Comparison of ENCODE assay signal across 15 mouse cellular contexts in the genomic region with DNA sequence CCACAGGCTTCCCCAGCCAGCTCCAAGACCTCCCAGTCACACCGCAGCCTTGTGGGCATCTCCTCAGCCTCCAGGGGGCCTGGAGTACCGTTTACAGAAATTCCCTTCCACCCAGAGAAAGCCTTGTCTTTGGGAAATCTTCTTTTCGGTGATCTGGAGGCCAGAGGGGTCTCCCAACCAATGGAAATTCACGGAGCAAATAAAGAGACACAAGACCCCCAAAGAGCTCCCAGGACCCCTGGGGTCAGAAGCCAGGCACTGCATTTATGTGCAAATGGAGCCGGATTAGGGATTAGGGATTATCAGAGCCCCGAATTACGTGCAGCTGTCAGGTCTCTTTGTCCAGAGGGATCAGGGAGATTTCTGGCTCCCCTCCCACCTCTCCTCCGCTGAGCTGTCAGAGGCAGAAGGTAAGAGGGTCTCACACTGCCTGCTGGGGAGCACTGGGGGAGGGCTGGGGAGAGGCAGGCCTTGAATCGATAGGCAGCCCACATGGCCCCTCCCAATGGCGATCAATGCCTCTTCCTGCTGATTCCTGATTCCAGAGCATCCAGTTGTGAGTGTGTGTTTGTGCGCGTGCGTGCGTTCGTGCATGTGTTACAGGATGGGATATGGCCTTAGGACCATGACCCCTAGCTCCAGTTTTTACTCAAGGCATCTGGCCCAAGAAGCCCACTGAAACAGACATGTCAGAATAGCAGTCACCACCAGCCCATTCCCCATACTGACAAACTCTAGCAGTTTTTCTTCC.
DNase-seq lines count a peak whose midpoint lies in the region; ATAC-seq and TF ChIP-seq lines count a peak whose summit lies in the region.
"Had no signal": no experiment of that assay in that cellular context is flagged by ENCODE, and none has a peak within 500 bp of the region (broad histone marks: within the 10 kb centered on the region; RNA-seq: fewer than 3 reads in every experiment).

No protein-coding gene starts in this region.

- H3K27me3 ChIP-seq in hindbrain, embryonic 11.5 days (ENCODE audit: control insufficient read depth, insufficient read depth, low read length) = peaks cover 19% of the 10 kb centered on the region
- H3K27me3 ChIP-seq in hindbrain, embryonic 14.5 days (ENCODE audit: control insufficient read depth, insufficient read depth, low read length) = peaks cover 65% of the 10 kb centered on the region
- H3K27me3 ChIP-seq in embryonic facial prominence, embryonic 13.5 days = peaks cover 63% of the 10 kb centered on the region

- H3K27ac ChIP-seq in hindbrain, embryonic 11.5 days (ENCODE audit: low read depth, low read length) = no peak overlapping the region
- H3K27ac ChIP-seq in hindbrain, embryonic 14.5 days = no peak overlapping the region
- H3K27ac ChIP-seq in embryonic facial prominence, embryonic 13.5 days = no peak overlapping the region
- H3K27ac ChIP-seq: heart, embryonic 13.5 days; hindbrain, embryonic 15.5 days had no signal

- peak; percentile 43 for DNase-seq in hindbrain, embryonic 11.5 days (ENCODE audit: low spot score)
- no peak for DNase-seq in hindbrain, embryonic 14.5 days (ENCODE audit: low spot score)
- DNase-seq in brain, embryonic 14.5 days (ENCODE audit: low read depth) = peak; percentile 75
- DNase-seq in retina, embryonic 14.5 days (ENCODE audit: low spot score) = peak; percentile 60
- no peak for DNase-seq in left cerebral cortex, postnatal 14 days (ENCODE audit: low spot score in 2 of 2)
- no peak for DNase-seq in adrenal gland, adult 8-10 months
- DNase-seq: cerebellum, adult 11 months; gastrocnemius, postnatal 10 days; liver; lung, adult 2 months; thymus, postnatal 4 days had no signal

- 0 out of 2 replicates have a peak, but pooled peaks have one; percentile 60 for ATAC-seq in hindbrain, embryonic 11.5 days (ENCODE audit: low FRiP score)
- no peak for ATAC-seq in hindbrain, embryonic 14.5 days (ENCODE audit: low FRiP score)
- no peak for ATAC-seq in embryonic facial prominence, embryonic 13.5 days (ENCODE audit: insufficient number of reproducible peaks, insufficient read depth, low FRiP score, low TSS enrichment, low read depth)
- ATAC-seq: activated CD4-positive, CD25-positive, alpha-beta regulatory T cell, adult 4 months had no signal

- TF ChIP-seq POLR2A in brain, embryonic 14.5 days (IDR thresholded peaks at IDR 0.05; ENCODE audit: borderline replicate concordance, extremely low read depth, insufficient read depth, insufficient read length, poor library complexity, severe bottlenecking) = no peak

- no peaks in the 10 kb centered on the region for H3K36me3 ChIP-seq in hindbrain, embryonic 11.5 days (ENCODE audit: control insufficient read depth, insufficient read depth, low read length)
- H3K36me3 ChIP-seq in hindbrain, embryonic 14.5 days (replicated peaks; ENCODE audit: control insufficient read depth, insufficient read depth) = no peaks in the 10 kb centered on the region
- H3K36me3 ChIP-seq in embryonic facial prominence, embryonic 13.5 days = no peaks in the 10 kb centered on the region
- H3K36me3 ChIP-seq: heart, embryonic 13.5 days; hindbrain, embryonic 15.5 days had no signal

- H3K4me1 ChIP-seq in hindbrain, embryonic 11.5 days (replicated peaks; ENCODE audit: control insufficient read depth, insufficient read depth, low read length) = peaks cover 9% of the 10 kb centered on the region; the same call in 1 of the 2 replicates
- peaks cover 15% of the 10 kb centered on the region for H3K4me1 ChIP-seq in hindbrain, embryonic 14.5 days (replicated peaks; ENCODE audit: control insufficient read depth, insufficient read depth, low read length)
- peaks cover 12% of the 10 kb centered on the region for H3K4me1 ChIP-seq in embryonic facial prominence, embryonic 13.5 days

- peak; percentile 20; the same call in 1 of the 2 replicates for TF ChIP-seq CTCF in brain, embryonic 14.5 days (IDR thresholded peaks at IDR 0.05; ENCODE audit: borderline replicate concordance, extremely low read depth, insufficient read depth, insufficient read length)

- no peak overlapping the region for H3K4me2 ChIP-seq in hindbrain, embryonic 11.5 days (replicated peaks; ENCODE audit: low read depth, low read length)
- H3K4me2 ChIP-seq in hindbrain, embryonic 14.5 days (replicated peaks) = no peak overlapping the region
- H3K4me2 ChIP-seq in embryonic facial prominence, embryonic 13.5 days = no peak overlapping the region
- H3K4me2 ChIP-seq: heart, embryonic 13.5 days; hindbrain, embryonic 15.5 days had no signal

- no peak overlapping the region for H3K9ac ChIP-seq in hindbrain, embryonic 11.5 days (ENCODE audit: low read depth, low read length)
- H3K9ac ChIP-seq in hindbrain, embryonic 14.5 days = no peak overlapping the region
- H3K9ac ChIP-seq in embryonic facial prominence, embryonic 13.5 days = peak overlapping the region; percentile 12; the same call in 1 of the 2 replicates
- H3K9ac ChIP-seq: heart, embryonic 13.5 days; hindbrain, embryonic 15.5 days had no signal

- no peaks in the 10 kb centered on the region for H3K9me3 ChIP-seq in hindbrain, embryonic 11.5 days (ENCODE audit: control insufficient read depth, low read length)
- H3K9me3 ChIP-seq in hindbrain, embryonic 14.5 days (ENCODE audit: control insufficient read depth, low read length) = no peaks in the 10 kb centered on the region
- H3K9me3 ChIP-seq in embryonic facial prominence, embryonic 13.5 days = no peaks in the 10 kb centered on the region
- H3K9me3 ChIP-seq: heart, embryonic 13.5 days; hindbrain, embryonic 15.5 days had no signal

- intact Hi-C loops in left cerebral cortex, postnatal 14 days (cut with DNase I) = no loop called here

- 7% methylated on average over 15 of the region's 15 CpGs for WGBS in hindbrain, embryonic 11.5 days
- 10% methylated on average over 15 of the region's 15 CpGs for WGBS in hindbrain, embryonic 14.5 days
- WGBS in embryonic facial prominence, embryonic 13.5 days = 19% methylated on average over 15 of the region's 15 CpGs

- no peak overlapping the region for H3K4me3 ChIP-seq in hindbrain, embryonic 11.5 days (ENCODE audit: low read depth, low read length)
- no peak overlapping the region for H3K4me3 ChIP-seq in hindbrain, embryonic 14.5 days (replicated peaks; ENCODE audit: low read length)
- H3K4me3 ChIP-seq in embryonic facial prominence, embryonic 13.5 days = no peak overlapping the region
- H3K4me3 ChIP-seq: heart, embryonic 13.5 days; hindbrain, embryonic 15.5 days had no signal

Comparison
In these comparisons a context has a peak if more than half of its experiments do, and no peak if none do; other contexts are left out.
1. DNase-seq: peak in hindbrain, embryonic 11.5 days (single experiment), brain, embryonic 14.5 days (single experiment) and retina, embryonic 14.5 days (single experiment); none in hindbrain, embryonic 14.5 days (single experiment), left cerebral cortex, postnatal 14 days (0 of 2) and adrenal gland, adult 8-10 months (single experiment).